Mouse (Mus musculus): ENCODE measurements at regions not wholly inside any gene's neighbourhood (a gene's known extent, or its start where the extent isn't known, plus 50 kb on each side); places are given as distances from the start of the nearest gene placed in this dataset.
"Not testable (repeated sequence)": the region's sequence is repeated elsewhere in the genome, so short reads cannot be mapped to it uniquely, and the experiment has no call there.

- DNase-seq (ENCODE audit: low read depth, low spot score) = no peak
Measured at GRCm38 (mm10) chr5:129256136-129256535, 159.6 kb downstream of the Adgrd1 start.

GRCm38 (mm10) chr5:129257206-129257605, 160.7 kb downstream of the Adgrd1 start:
- DNase-seq (ENCODE audit: low read depth, low spot score) = no peak

- no peak for DNase-seq (ENCODE audit: low read depth, low spot score)
Measured at GRCm38 (mm10) chr5:129260689-129261088, 164.1 kb downstream of the Adgrd1 start.

GRCm38 (mm10) chr5:129263118-129263517, 166.6 kb downstream of the Adgrd1 start:
- DNase-seq (ENCODE audit: low read depth, low spot score) = no peak

- no peak for DNase-seq (ENCODE audit: low read depth, low spot score)
Measured at GRCm38 (mm10) chr5:129264363-129264762, 167.8 kb downstream of the Adgrd1 start.

DNA sequence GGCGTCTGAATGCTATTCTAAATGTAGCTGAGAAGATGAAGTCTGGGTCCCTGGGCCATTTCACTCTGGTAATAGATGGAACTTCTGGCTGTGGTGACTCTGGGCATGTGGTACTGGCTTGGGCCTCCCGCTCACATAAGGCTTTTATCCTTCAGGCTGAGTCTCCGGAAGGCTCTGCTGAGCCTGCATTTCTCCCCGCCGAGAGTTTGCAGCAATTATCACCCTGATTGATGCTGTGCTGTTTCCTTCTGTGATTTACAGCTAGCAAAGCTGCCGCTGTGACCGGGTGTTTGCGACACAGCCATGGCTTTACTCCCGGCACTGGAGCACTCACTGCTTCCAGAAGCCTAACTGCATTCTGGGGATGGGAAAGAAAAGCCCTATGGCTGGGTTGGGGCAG, 171.9 kb downstream of the Adgrd1 start:
- DNase-seq (ENCODE audit: low read depth, low spot score) = no peak

- no peak for DNase-seq (ENCODE audit: low read depth, low spot score)
Measured at GRCm38 (mm10) chr5:129270051-129270472, 173.5 kb downstream of the Adgrd1 start.

DNA sequence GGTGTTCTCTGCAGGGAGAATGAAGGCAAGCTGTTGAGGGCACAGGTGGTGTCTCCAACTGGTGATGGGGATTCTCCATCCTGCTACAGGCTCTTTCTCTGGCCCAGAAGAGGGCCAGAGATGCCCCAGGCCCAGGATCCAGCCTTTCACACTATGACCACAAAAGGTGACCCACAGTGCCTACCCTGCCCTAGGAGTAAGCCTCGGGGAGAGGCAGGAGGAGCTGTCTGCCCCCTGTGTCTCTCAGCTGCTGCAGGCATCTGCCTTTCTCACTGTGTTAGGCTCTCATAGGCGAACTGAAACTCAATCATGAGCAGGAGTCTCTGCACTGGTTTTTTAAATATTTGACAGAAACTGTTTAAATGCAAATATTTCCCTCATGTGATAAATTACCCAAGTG, 184.9 kb downstream of the Adgrd1 start:
- DNase-seq (ENCODE audit: low read depth, low spot score) = no peak

GRCm38 (mm10) chr5:129282133-129282532, 185.6 kb downstream of the Adgrd1 start:
- no peak for DNase-seq (ENCODE audit: low read depth, low spot score)

- DNase-seq (ENCODE audit: low read depth, low spot score) = no peak
Measured at GRCm38 (mm10) chr5:129282826-129283225, 186.3 kb downstream of the Adgrd1 start.

GRCm38 (mm10) chr5:129287481-129287880, 190.9 kb downstream of the Adgrd1 start:
- peak; percentile 84 for DNase-seq (ENCODE audit: low read depth, low spot score)

DNA sequence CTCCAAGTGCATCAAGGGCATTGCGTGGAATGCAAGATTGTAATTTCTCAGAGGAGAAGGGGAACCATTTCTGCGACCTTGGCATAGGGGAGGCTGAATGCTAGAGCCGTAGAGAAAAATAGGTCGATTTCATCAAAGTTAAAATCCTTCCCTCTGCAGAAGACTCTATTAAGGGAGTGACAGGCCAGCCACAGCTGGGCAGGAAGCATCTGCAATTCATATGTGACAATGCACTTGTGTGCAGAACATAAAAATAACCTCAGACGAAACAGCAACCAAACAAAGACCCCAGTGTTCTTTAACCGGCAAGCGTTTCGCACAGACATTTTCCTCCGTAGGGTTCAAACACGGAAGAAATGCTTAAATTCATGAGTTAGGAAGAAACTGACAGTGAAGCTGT, 196.3 kb downstream of the Adgrd1 start:
- not testable (repeated sequence) for DNase-seq (ENCODE audit: low read depth, low spot score)

GRCm38 (mm10) chr5:129294861-129295542, 198.5 kb downstream of the Adgrd1 start:
- DNase-seq (ENCODE audit: low read depth, low spot score) = not testable (repeated sequence)

- no peak for DNase-seq (ENCODE audit: low read depth, low spot score)
Measured at GRCm38 (mm10) chr5:129297657-129298349, 201.3 kb downstream of the Adgrd1 start.

DNA sequence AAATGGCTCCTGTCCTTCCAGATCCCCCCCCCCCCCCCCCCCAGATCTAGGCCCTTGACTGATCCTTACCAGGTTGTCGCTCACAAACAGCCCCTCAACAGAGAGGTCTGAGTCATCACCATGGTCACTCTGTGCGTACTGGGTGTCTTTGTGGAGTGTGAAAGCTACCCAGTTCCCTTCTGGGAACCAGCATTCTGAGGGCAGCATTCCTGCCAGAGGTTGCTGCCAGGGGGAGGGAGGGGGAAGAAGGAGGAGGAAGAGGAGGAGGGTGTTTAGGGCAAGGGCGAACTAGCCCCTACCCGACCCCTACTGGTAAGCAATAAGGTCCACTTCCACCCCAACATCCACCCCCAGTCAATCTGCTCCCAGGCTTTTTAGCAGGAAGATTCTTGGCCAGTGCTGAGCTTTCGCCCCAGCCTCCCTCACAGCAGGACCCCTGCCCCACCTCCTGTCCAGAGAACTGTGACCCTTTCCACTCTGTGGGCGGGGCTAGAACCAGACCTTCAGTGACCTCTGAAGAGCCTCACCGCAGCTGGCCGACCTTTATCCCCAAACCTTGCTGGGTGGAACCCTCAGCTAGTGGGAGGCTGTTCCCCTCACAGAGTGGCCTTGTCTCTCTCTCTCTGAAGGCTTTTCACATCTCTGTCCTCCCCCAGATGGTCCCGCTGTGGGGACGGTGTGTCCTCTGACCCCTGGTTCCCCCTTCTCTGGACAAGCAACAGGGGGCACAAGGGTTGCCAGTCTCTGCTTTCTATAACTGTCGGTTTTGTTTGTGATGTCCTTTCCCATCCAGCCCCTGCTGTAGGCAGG, 202.2 kb upstream of the Sfswap start:
- DNase-seq (ENCODE audit: low read depth, low spot score) = peak; percentile 47

- peak; percentile 30 for DNase-seq (ENCODE audit: low read depth, low spot score)
Measured at GRCm38 (mm10) chr5:129299456-129299765, 201.6 kb upstream of the Sfswap start.

DNA sequence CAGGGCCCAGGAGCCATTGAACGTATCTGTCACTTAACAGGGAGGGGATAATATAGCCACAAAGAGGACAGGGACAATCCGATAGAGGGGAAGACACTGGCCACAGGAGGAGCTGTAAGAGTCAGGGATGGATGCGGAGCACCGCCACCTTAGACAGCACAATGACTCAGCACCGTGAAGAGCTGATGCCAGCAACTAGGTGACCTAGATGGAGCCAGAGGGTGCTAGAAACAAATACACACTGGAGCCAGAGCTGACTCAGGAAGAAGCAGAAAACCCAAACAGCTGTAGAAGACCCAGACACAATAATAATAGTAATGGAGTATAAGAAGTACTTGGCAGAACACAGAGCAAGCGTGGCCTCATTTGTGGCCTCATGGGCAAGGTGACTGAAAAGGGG, 200.6 kb upstream of the Sfswap start:
- no peak for DNase-seq (ENCODE audit: low read depth, low spot score)

DNA sequence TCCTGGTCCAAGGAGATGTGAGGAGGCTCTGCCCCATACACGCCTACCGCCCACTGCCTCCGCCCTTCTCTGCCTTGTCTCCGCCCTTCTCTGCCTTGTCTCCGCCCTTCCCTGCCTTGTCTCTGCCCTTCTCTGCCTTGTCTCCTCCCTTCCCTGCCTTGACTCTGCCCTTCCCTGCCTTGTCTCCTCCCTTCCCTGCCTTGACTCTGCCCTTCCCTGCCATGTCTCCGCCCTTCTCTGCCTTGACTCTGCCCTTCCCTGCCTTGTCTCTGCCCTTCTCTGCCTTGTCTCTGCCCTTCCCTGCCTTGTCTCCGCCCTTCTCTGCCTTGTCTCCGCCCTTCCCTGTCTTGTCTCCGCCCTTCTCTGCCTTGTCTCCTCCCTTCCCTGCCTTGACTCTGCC, 185.4 kb upstream of the Sfswap start:
- no peak for DNase-seq (ENCODE audit: low read depth, low spot score)

DNA sequence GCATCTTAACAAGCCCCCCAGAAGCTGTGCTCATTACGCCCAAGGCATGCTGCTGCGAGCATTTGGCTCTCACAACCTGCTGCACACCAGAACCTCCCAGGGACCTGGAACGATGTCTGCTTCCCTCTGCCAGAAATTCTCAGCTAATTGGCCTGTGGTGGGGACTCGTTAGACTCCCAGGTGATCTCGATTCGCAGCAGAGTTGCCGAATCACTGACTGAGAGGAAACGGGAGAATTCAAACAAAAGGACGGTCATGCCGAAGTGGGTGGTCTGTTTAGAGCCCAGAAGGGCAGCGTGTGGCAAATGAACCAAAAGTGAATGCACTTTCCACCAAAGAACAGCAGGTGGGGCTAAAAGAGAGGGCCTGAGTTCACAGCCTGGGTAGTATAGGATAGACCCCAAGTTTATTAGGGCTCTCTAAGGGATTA, 169.9 kb upstream of the Sfswap start:
- peak; percentile 52 for DNase-seq (ENCODE audit: low read depth, low spot score)

- peak; percentile 26 for DNase-seq (ENCODE audit: low read depth, low spot score)
Measured at GRCm38 (mm10) chr5:129332014-129332413, 169.0 kb upstream of the Sfswap start.

DNA sequence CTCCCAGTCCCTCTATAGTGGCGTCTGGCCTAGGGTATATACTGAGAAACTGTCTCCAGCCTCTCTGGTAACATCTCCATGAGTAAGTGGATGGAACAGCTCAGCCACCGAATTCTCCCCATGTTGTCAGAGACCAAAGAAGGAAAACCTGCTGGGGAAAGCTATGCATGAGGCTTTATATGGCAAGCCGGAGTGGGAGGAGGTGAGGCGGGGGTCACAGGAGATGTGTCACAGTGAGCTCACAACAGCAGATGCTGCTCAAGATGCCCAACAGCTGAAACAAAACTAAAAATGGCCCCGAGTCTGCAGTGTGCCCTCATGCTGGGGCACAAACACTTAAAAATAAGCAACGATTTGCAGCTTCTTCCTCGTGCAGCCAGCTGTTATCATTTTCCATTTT, 162.5 kb upstream of the Sfswap start:
- DNase-seq (ENCODE audit: low read depth, low spot score) = no peak

- DNase-seq (ENCODE audit: low read depth, low spot score) = no peak
Measured at GRCm38 (mm10) chr5:129344038-129344437, 157.0 kb upstream of the Sfswap start.

GRCm38 (mm10) chr5:129350024-129350423, 151.0 kb upstream of the Sfswap start:
- DNase-seq (ENCODE audit: low read depth, low spot score) = no peak

All from mesoderm, embryonic 11.5 days (tissue).